Mouse (Mus musculus): Measurements from ENCODE around the gene B4galt7.

GRCm38 (mm10) chr13:55570286-55570973 is 29.3 kb upstream of the B4galt7 start:
- TF ChIP-seq CTCF (IDR thresholded peaks at IDR 0.05; ENCODE audit: control insufficient read depth, insufficient read depth, low read length), result no peak
- no peak for TF ChIP-seq POLR2A (IDR thresholded peaks at IDR 0.05; ENCODE audit: borderline replicate concordance, control insufficient read depth, low read depth, low read length)

All from bone marrow, adult 2 months (tissue).